Mouse (Mus musculus) cerebellum, adult 18-20 months (tissue): ENCODE results near the gene Hoxa4.

Source experiments
- DNase-seq, 2 experiments: peaks; one replicate each; pipeline ENCODE4 v3.0.0; 2021

The Hoxa4 gene

GRCm38 (mm10) chr6:52215771-52216535, 24.4 kb upstream of the Hoxa4 start:
- no peak for DNase-seq

- no peak for DNase-seq
Measured at GRCm38 (mm10) chr6:52215070-52215469, 23.5 kb upstream of the Hoxa4 start.

- DNase-seq: no peak
Measured at GRCm38 (mm10) chr6:52214271-52214670, 22.7 kb upstream of the Hoxa4 start.

GRCm38 (mm10) chr6:52213119-52213986, 21.8 kb upstream of the Hoxa4 start, which contains the start of the genes Hoxa3 and Gm28308:
Gene Hoxa3, minus strand, starts transcription at chr6:52213336.
Gene Gm28308, minus strand, starts transcription at chr6:52213339.
- DNase-seq: no peak

- no peak for DNase-seq
Measured at GRCm38 (mm10) chr6:52212556-52213118, 21.1 kb upstream of the Hoxa4 start.

GRCm38 (mm10) chr6:52211961-52212360, 20.4 kb upstream of the Hoxa4 start:
- no peak for DNase-seq

GRCm38 (mm10) chr6:52211170-52211935, 19.8 kb upstream of the Hoxa4 start:
- peak; percentile 49 to 69 for DNase-seq

GRCm38 (mm10) chr6:52209685-52210046, 18.1 kb upstream of the Hoxa4 start:
- DNase-seq: no peak

GRCm38 (mm10) chr6:52208868-52209684, 17.5 kb upstream of the Hoxa4 start:
- DNase-seq: no peak

- DNase-seq: no peak
Measured at GRCm38 (mm10) chr6:52208072-52208867, 16.7 kb upstream of the Hoxa4 start, which contains the start of gene Hoxa6. Gene Hoxa6, minus strand, starts transcription at chr6:52208722.

- DNase-seq: no peak
Measured at GRCm38 (mm10) chr6:52207684-52207976, 16.1 kb upstream of the Hoxa4 start.

- DNase-seq: no peak
Measured at GRCm38 (mm10) chr6:52206882-52207683, 15.5 kb upstream of the Hoxa4 start.

GRCm38 (mm10) chr6:52205638-52206621, 14.4 kb upstream of the Hoxa4 start:
- no peak for DNase-seq

GRCm38 (mm10) chr6:52205221-52205620, 13.7 kb upstream of the Hoxa4 start:
- DNase-seq: no peak

GRCm38 (mm10) chr6:52204050-52204752, 12.6 kb upstream of the Hoxa4 start, which contains the start of gene Hoxa5:
Gene Hoxa5, minus strand, starts transcription at chr6:52204587.
- no peak for DNase-seq

- no peak for DNase-seq
Measured at GRCm38 (mm10) chr6:52203371-52204049, 12.0 kb upstream of the Hoxa4 start.

GRCm38 (mm10) chr6:52203121-52203370, 11.5 kb upstream of the Hoxa4 start:
- DNase-seq: no peak
